Mouse (Mus musculus): Measurements from ENCODE around the gene Tdrd7. TPM values are rescaled to one million over a fixed set of nuclear protein-coding genes. Genes with fewer than 3 reads are reported as not detected.

Tdrd7 gene
- polyA plus RNA-seq, 1 experiment from 2014 or later: 11.9 TPM

DNA sequence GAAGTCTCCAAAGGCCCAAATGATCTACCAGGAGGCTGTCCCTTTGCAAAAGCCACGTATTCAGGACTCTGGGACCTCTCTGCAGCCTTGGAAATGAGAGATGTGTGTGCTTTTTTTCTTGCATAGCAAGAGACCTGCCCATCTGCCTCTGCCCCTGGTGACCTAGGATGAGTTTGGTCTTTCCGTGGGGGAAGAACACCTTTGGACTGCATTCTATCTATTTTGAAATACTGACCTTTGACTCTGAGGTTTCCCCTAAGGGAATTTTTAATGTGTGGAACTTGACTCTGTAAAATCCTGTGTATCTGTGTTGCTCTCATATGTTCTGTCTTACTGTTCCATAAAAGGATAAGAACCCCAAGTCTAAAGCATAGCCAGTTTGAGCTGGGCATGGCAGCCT lies 3.9 kb downstream of the Tdrd7 start:
- H3K9me3 ChIP-seq (replicated peaks; ENCODE audit: control insufficient read depth, low read length): no peaks in the 10 kb centered on the region
- no peak overlapping the region for H3K4me3 ChIP-seq (ENCODE audit: low read depth, low read length)
- no peak overlapping the region for H3K4me2 ChIP-seq (ENCODE audit: low read depth, low read length)
- no peaks in the 10 kb centered on the region for H3K36me3 ChIP-seq (ENCODE audit: control insufficient read depth, insufficient read depth)
- peak overlapping the region; percentile 55 for H3K27ac ChIP-seq (ENCODE audit: low read length)
- WGBS (ENCODE audit: insufficient replicate concordance): 49% methylated on average over 2 of the region's 2 CpGs
- no peak for ATAC-seq (ENCODE audit: low read depth)
- no peak overlapping the region for H3K9ac ChIP-seq (ENCODE audit: low read depth, low read length)
- H3K4me1 ChIP-seq (ENCODE audit: control insufficient read depth, low read depth, low read length): peaks cover 9% of the 10 kb centered on the region
- peaks cover 12% of the 10 kb centered on the region for H3K27me3 ChIP-seq (ENCODE audit: control insufficient read depth, insufficient read depth, low read depth, low read length)

DNA sequence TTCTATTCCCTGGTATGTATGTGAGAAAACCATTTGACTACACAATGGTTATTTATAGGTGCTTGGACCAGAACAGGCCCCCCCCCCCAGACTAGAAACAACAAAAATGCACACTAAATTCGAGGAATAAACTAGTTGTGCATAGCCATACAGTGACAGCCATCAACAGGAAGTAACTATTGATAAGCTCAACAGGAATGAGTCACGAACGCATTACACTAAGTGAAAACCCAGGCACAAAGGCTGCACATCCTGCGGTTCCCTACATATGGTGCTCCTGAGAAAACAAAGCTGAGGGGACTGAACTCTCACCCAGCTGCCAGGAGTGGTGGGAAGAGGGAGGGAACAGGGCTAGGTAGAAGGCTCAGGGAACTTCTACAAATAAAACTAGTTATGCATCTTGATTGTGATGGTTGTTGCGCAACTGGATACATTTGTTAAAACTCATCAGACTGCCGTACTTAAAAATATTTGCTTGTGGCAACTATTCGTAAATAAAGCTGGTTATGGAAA lies 5.0 kb downstream of the Tdrd7 start:
- 43% methylated on average over 7 of the region's 7 CpGs for WGBS (ENCODE audit: insufficient replicate concordance)

DNA sequence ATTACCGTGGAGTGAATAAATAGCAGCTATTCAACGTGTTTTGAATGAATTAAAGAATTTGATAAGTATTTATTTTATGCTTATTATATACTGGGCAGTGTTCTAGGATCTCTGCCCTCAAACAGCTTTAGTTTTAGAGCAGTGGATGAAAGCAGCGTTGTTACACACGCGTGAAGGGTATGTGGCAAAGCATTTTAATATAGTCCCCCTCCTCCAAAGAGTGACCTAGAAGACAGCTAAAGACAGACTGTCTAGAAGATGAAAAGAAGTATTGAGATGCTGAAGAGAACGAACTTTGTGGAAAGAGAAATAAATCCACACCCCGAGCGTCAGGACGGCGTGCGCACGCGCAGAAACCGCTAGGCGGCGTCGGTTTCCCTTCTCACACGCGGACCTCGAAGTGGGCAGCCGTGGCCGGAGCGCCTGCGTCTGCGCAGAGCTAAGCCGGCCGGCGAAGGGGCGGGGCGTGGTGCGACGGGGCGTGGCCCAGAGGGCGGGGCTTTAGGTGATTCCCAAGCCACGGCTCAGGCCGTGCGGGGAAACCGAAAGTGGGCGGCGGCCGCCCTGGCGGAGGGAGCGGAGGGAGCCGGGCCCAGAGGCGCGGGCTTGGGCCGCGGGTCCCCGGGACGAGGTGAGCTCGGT lies 6.8 kb downstream of the Tdrd7 start:
- H3K27me3 ChIP-seq (ENCODE audit: control insufficient read depth, insufficient read depth, low read depth, low read length): peaks cover 15% of the 10 kb centered on the region
- 0 out of 2 replicates have a peak overlapping the region, but pooled peaks have one; percentile 31 for H3K27ac ChIP-seq (ENCODE audit: low read length)
- no peaks in the 10 kb centered on the region for H3K9me3 ChIP-seq (replicated peaks; ENCODE audit: control insufficient read depth, low read length)
- peak overlapping the region; percentile 93 for H3K4me2 ChIP-seq (ENCODE audit: low read depth, low read length)
- H3K36me3 ChIP-seq (ENCODE audit: control insufficient read depth, insufficient read depth): no peaks in the 10 kb centered on the region
- 3% methylated on average over 50 of the region's 51 CpGs for WGBS (ENCODE audit: insufficient replicate concordance)
- ATAC-seq (ENCODE audit: low read depth): peak; percentile 94
- peaks cover 9% of the 10 kb centered on the region for H3K4me1 ChIP-seq (ENCODE audit: control insufficient read depth, low read depth, low read length)
- H3K4me3 ChIP-seq (ENCODE audit: low read depth, low read length): peak overlapping the region; percentile 80
- H3K9ac ChIP-seq (ENCODE audit: low read depth, low read length): peak overlapping the region; percentile 76

More for the DNA sequence above, 5.0 kb downstream of the Tdrd7 start:
- H3K9ac ChIP-seq (ENCODE audit: low read depth, low read length): no peak overlapping the region
- H3K27ac ChIP-seq (ENCODE audit: low read length): no peak overlapping the region
- H3K27me3 ChIP-seq (ENCODE audit: control insufficient read depth, insufficient read depth, low read depth, low read length): peaks cover 15% of the 10 kb centered on the region
- no peak overlapping the region for H3K4me3 ChIP-seq (ENCODE audit: low read depth, low read length)
- ATAC-seq (ENCODE audit: low read depth): no peak
- no peaks in the 10 kb centered on the region for H3K9me3 ChIP-seq (replicated peaks; ENCODE audit: control insufficient read depth, low read length)
- H3K4me2 ChIP-seq (ENCODE audit: low read depth, low read length): no peak overlapping the region
- H3K36me3 ChIP-seq (ENCODE audit: control insufficient read depth, insufficient read depth): no peaks in the 10 kb centered on the region
- H3K4me1 ChIP-seq (ENCODE audit: control insufficient read depth, low read depth, low read length): peaks cover 9% of the 10 kb centered on the region

DNA sequence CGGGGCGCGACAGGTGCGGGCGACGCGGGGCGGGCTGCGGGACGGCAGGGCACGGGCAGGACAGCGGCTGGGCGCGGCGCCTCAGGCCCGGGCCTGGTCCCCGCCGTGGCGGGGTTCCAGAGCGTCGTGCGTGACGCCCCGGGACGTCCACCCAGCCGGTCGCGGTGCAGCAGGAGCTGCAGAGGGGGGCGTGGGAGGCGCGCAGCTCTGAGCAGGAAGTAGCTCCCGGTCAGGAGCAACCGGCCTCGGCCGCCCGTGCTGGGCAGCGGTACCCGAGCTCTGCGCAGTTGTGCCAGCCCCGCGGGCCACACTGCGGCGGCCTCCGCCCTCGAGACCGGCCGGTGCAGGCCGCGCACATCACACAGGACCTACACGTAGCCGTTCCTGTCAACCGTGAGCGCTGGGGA lies 7.3 kb downstream of the Tdrd7 start:
- Histone ChIP-seq H3K9ac (ENCODE audit: low read depth, low read length) (peak overlapping the region; percentile 76), H3K9me3 (replicated peaks; ENCODE audit: control insufficient read depth, low read length) (no peaks in the 10 kb centered on the region), H3K36me3 (ENCODE audit: control insufficient read depth, insufficient read depth) (no peaks in the 10 kb centered on the region), H3K4me3 (ENCODE audit: low read depth, low read length) (peak overlapping the region; percentile 80), H3K4me1 (ENCODE audit: control insufficient read depth, low read depth, low read length) (peaks cover 9% of the 10 kb centered on the region), H3K27me3 (ENCODE audit: control insufficient read depth, insufficient read depth, low read depth, low read length) (peaks cover 15% of the 10 kb centered on the region), H3K27ac (ENCODE audit: low read length) (0 out of 2 replicates have a peak overlapping the region, but pooled peaks have one; percentile 31), H3K4me2 (ENCODE audit: low read depth, low read length) (peak overlapping the region; percentile 93)
- ATAC-seq (ENCODE audit: low read depth): peak; percentile 64
- under 1% methylated on average over 42 of the region's 53 CpGs for WGBS (ENCODE audit: insufficient replicate concordance)

DNA sequence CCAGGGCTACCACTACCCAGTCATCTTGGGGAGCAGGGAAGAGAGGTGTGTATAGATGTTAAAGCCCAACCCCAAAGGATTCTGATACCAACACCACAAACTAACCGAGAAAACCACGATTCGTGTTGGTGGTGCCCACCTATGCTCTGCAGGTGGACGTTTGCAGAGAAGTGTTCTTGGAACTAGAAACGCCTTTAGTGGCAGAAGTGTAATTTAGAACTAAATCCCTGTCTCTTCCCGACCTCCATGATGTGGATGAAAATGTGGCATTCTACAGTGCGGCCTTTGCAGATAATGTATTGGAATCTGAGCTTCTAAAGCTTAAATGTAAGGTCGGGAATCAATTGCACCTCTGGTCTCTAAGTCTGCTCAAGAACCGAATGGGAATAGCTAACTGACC lies 7.8 kb downstream of the Tdrd7 start:
- no peak for ATAC-seq (ENCODE audit: low read depth)
- H3K27ac ChIP-seq (ENCODE audit: low read length): no peak overlapping the region
- WGBS (ENCODE audit: insufficient replicate concordance): 31% methylated on average over 9 of the region's 9 CpGs
- peaks cover 9% of the 10 kb centered on the region for H3K4me1 ChIP-seq (ENCODE audit: control insufficient read depth, low read depth, low read length)
- H3K9ac ChIP-seq (ENCODE audit: low read depth, low read length): peak overlapping the region; percentile 76
- H3K36me3 ChIP-seq (ENCODE audit: control insufficient read depth, insufficient read depth): no peaks in the 10 kb centered on the region
- peaks cover 15% of the 10 kb centered on the region for H3K27me3 ChIP-seq (ENCODE audit: control insufficient read depth, insufficient read depth, low read depth, low read length)
- peak overlapping the region; percentile 80 for H3K4me3 ChIP-seq (ENCODE audit: low read depth, low read length)
- no peaks in the 10 kb centered on the region for H3K9me3 ChIP-seq (replicated peaks; ENCODE audit: control insufficient read depth, low read length)
- H3K4me2 ChIP-seq (ENCODE audit: low read depth, low read length): peak overlapping the region; percentile 93

DNA sequence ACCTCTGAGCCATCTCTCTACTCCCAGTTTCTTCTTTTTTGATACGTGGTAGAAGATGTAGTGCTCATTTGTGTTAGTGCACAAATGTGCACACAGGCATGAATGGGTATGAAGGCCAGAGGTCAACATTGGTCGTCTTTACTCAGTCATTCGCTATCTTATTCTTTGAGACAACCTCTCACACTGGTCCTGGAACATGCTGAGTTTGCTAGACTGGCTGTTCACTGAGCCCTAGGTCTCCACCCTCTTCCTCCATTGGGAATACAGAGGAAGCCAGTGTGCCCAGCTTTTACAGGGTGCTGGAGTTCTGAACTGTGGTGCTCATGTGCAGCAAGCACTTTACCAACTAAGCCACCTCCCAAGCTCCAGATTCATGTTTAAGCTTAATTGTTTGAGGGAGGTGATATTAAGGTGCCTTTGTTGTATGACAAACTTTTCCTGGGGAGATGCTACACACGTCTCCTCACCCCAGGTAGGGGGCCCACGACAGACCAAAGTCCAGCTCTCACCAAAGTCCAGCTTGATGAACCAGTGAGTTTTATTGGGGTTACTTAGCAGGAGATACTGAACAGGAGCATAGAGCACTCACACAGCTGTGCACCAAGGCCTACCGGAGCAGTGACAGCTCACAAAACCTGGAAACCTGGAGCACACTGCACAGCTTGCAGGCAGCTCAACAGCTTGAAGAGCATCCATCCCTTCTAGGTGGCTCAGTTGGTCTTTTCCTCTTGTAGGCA lies 12.0 kb downstream of the Tdrd7 start:
- no peak for ATAC-seq (ENCODE audit: low read depth)
- Histone ChIP-seq H3K4me1 (ENCODE audit: control insufficient read depth, low read depth, low read length) (peaks cover 6% of the 10 kb centered on the region), H3K4me3 (ENCODE audit: low read depth, low read length) (no peak overlapping the region), H3K9ac (ENCODE audit: low read depth, low read length) (no peak overlapping the region), H3K9me3 (replicated peaks; ENCODE audit: control insufficient read depth, low read length) (no peaks in the 10 kb centered on the region), H3K27ac (ENCODE audit: low read length) (no peak overlapping the region), H3K36me3 (ENCODE audit: control insufficient read depth, insufficient read depth) (no peaks in the 10 kb centered on the region), H3K27me3 (ENCODE audit: control insufficient read depth, insufficient read depth, low read depth, low read length) (peaks cover 15% of the 10 kb centered on the region), H3K4me2 (ENCODE audit: low read depth, low read length) (no peak overlapping the region)
- WGBS (ENCODE audit: insufficient replicate concordance): 59% methylated on average over 6 of the region's 6 CpGs

DNA sequence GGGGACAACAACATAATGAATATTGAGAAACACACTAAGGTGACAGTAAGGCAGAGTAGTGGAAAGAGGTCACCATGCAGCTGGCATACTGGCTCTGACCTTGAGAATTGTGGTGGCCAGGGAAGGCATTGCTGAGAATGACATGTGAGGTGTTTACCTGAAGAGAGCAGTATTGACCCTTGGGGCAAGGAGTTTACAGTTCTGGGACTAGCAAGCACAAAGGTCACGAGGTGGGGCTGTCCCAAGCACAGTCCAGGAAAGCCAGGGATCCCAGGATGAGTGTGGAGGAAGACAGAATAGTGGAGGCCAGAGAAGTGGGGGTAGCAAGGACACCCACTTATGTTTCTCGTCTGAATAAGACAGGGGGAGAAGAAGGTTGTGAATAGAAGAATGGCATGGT lies 14.8 kb downstream of the Tdrd7 start:
- H3K27me3 ChIP-seq (ENCODE audit: control insufficient read depth, insufficient read depth, low read depth, low read length): no peaks in the 10 kb centered on the region
- 36% methylated on average over 2 of the region's 2 CpGs for WGBS (ENCODE audit: insufficient replicate concordance)
- ATAC-seq (ENCODE audit: low read depth): no peak
- no peak overlapping the region for H3K4me2 ChIP-seq (ENCODE audit: low read depth, low read length)
- H3K4me1 ChIP-seq (ENCODE audit: control insufficient read depth, low read depth, low read length): no peaks in the 10 kb centered on the region; the same call in 1 of the 2 replicates
- no peak overlapping the region for H3K9ac ChIP-seq (ENCODE audit: low read depth, low read length)
- no peak overlapping the region for H3K4me3 ChIP-seq (ENCODE audit: low read depth, low read length)
- no peak overlapping the region for H3K27ac ChIP-seq (ENCODE audit: low read length)
- no peaks in the 10 kb centered on the region for H3K36me3 ChIP-seq (ENCODE audit: control insufficient read depth, insufficient read depth)
- no peaks in the 10 kb centered on the region for H3K9me3 ChIP-seq (replicated peaks; ENCODE audit: control insufficient read depth, low read length)

DNA sequence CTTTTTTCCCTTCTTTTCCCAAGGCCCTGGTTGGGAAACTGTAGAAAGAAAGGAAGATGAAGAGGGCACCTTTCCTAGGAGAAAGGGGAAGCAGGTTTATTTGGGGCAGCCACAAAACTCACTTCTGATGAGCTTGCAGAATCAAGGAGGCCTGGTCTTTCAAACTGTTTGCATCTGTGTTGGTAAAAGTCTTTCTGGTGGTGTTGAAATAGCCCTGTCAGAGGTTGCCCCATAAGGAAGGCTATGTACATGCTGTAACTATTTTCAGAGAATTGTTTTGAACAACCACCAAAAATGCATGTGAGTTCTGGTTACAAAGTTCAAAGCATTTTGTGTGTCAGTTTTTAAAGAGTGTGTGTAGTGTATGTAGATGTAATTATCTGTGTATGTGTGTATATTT lies 15.9 kb downstream of the Tdrd7 start:
- ATAC-seq (ENCODE audit: low read depth): no peak
- Histone ChIP-seq H3K27ac (ENCODE audit: low read length) (no peak overlapping the region), H3K27me3 (ENCODE audit: control insufficient read depth, insufficient read depth, low read depth, low read length) (no peaks in the 10 kb centered on the region)

More for the DNA sequence above, 15.9 kb downstream of the Tdrd7 start:
- Histone ChIP-seq H3K9me3 (replicated peaks; ENCODE audit: control insufficient read depth, low read length) (no peaks in the 10 kb centered on the region), H3K4me1 (ENCODE audit: control insufficient read depth, low read depth, low read length) (no peaks in the 10 kb centered on the region; the same call in 1 of the 2 replicates), H3K36me3 (ENCODE audit: control insufficient read depth, insufficient read depth) (no peaks in the 10 kb centered on the region), H3K4me2 (ENCODE audit: low read depth, low read length) (no peak overlapping the region), H3K4me3 (ENCODE audit: low read depth, low read length) (no peak overlapping the region), H3K9ac (ENCODE audit: low read depth, low read length) (no peak overlapping the region)
